Mouse (Mus musculus) heart, embryonic 14.5 days (tissue): ENCODE data around the gene Ceacam18. TPM values are rescaled to one million over a fixed set of nuclear protein-coding genes. Genes with fewer than 3 reads are reported as not detected.

Source experiments
- ATAC-seq: fragments of 200-750 bp; cut with Nextera tagmentation; 2 replicates; pipeline ENCODE4 v1.8.0; 2017; ENCODE audit warnings: low read depth, moderate TSS enrichment; ENCODE audit not compliant: insufficient number of reproducible peaks, insufficient read depth, low FRiP score
- H3K27ac ChIP-seq, 2 experiments: fragments of 200-500 bp in 1 of 2; fragments of 300-500 bp in 1 of 2; sonication (generic) in 1 of 2; replicated peaks in 1 of 2; 2 replicates each; pipeline ENCODE4 v1.5.1; 2012 to 2014; ENCODE audit warnings: low read depth in 2 of 2, low read length in 2 of 2, control low read depth in 1 of 2, mild to moderate bottlenecking in 1 of 2, mixed read lengths in 1 of 2; ENCODE audit not compliant: control insufficient read depth in 1 of 2, insufficient read depth in 1 of 2
- H3K27me3 ChIP-seq: fragments of 300-500 bp; sonication (generic); 2 replicates; pipeline ENCODE4 v1.6.1; 2014; ENCODE audit warnings: mild to moderate bottlenecking, low read length, control low read depth; ENCODE audit not compliant: control insufficient read depth, insufficient read depth
- H3K36me3 ChIP-seq: fragments of 300-500 bp; sonication (generic); 2 replicates; pipeline ENCODE4 v1.6.1; 2014; ENCODE audit warnings: mild to moderate bottlenecking, control low read depth, low read length, mixed read lengths; ENCODE audit not compliant: control insufficient read depth, insufficient read depth
- H3K4me1 ChIP-seq, 2 experiments: fragments of 200-500 bp in 1 of 2; fragments of 300-500 bp in 1 of 2; sonication (generic) in 1 of 2; 2 replicates each; pipeline ENCODE4 v1.6.1; 2012 to 2014; ENCODE audit warnings: low read length in 2 of 2, control low read depth in 1 of 2, mixed read lengths in 1 of 2; ENCODE audit not compliant: control insufficient read depth in 2 of 2, insufficient read depth in 2 of 2
- H3K4me2 ChIP-seq: fragments of 300-500 bp; sonication (generic); 2 replicates; pipeline ENCODE4 v1.6.1; 2014; ENCODE audit warnings: mild to moderate bottlenecking, low read length
- H3K4me3 ChIP-seq, 2 experiments: fragments of 200-500 bp in 1 of 2; fragments of 300-500 bp in 1 of 2; sonication (generic) in 1 of 2; 2 replicates each; pipeline ENCODE4 v1.5.1; 2012 to 2014; ENCODE audit warnings: low read length in 2 of 2, mild to moderate bottlenecking in 2 of 2, control low read depth in 1 of 2, low read depth in 1 of 2, moderate library complexity in 1 of 2; ENCODE audit not compliant: control insufficient read depth in 1 of 2, insufficient read depth in 1 of 2
- H3K9ac ChIP-seq: fragments of 300-500 bp; sonication (generic); 2 replicates; pipeline ENCODE4 v1.6.1; 2014; ENCODE audit warnings: mild to moderate bottlenecking, low read length
- H3K9me3 ChIP-seq: fragments of 300-500 bp; sonication (generic); 2 replicates; pipeline ENCODE4 v1.6.1; 2016; ENCODE audit warnings: low read length, control low read depth; ENCODE audit not compliant: control insufficient read depth
- WGBS: fragments of 180-500 bp; shearing (Covaris S2); extraction: QIAGEN DNeasy Blood & Tissue Kit; methylation state at CpG from one replicate; pipeline ENCODE4 v1.1.7; 2014; 5-methylcytosine and 5-hydroxymethylcytosine counted together
- polyA plus RNA-seq: library from polyadenylated mRNA; unstranded; fragments of >200 nt; fragmentation: Nextera tagmentation; extraction: Ambion mirVana; gene quantifications from 2 replicates; pipeline ENCODE4 v1.2.1, GENCODE M21; 2014

Gene Ceacam18
- polyA plus RNA-seq, 1 experiment from 2014 or later = not detected

DNA sequence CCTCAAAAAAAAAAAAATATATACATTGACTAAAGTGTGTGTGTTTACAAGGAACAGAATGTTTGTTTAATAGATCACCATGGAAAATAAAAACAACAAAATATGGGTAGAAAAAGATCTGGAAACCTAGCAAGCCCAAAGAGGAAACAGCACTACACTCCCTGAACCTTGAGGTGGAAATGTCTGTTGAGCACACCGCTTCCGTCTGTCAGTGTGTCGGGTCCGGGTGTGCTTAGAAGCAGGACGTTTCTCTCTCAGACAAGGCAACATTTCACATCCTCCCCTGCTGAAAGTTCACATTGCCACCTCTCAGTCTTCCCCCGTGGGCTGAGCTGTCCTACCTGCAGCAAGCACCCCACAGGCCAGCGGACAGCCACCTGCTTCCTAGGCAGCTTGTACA lies 11.6 kb upstream of the Ceacam18 start:
- H3K4me3 ChIP-seq = no peak overlapping the region
- no peak overlapping the region for H3K9ac ChIP-seq
- ATAC-seq = no peak
- no peaks in the 10 kb centered on the region for H3K36me3 ChIP-seq
- no peaks in the 10 kb centered on the region for H3K9me3 ChIP-seq
- H3K4me2 ChIP-seq = no peak overlapping the region
- H3K27ac ChIP-seq = no peak overlapping the region
- no peaks in the 10 kb centered on the region for H3K4me1 ChIP-seq
- H3K27me3 ChIP-seq = no peaks in the 10 kb centered on the region
- WGBS = 63% methylated on average over 7 of the region's 7 CpGs

- no peaks in the 10 kb centered on the region for H3K36me3 ChIP-seq
- H3K4me2 ChIP-seq = no peak overlapping the region
- H3K4me1 ChIP-seq = no peaks in the 10 kb centered on the region
- H3K27ac ChIP-seq = no peak overlapping the region
- ATAC-seq = no peak
- no peak overlapping the region for H3K9ac ChIP-seq
- H3K27me3 ChIP-seq = no peaks in the 10 kb centered on the region
- H3K9me3 ChIP-seq = no peaks in the 10 kb centered on the region
- WGBS = 16% methylated on average over 10 of the region's 10 CpGs
- no peak overlapping the region for H3K4me3 ChIP-seq
These were observed 10.7 kb upstream of the Ceacam18 start for GRCm38 (mm10) chr7:43623819-43624218.

DNA sequence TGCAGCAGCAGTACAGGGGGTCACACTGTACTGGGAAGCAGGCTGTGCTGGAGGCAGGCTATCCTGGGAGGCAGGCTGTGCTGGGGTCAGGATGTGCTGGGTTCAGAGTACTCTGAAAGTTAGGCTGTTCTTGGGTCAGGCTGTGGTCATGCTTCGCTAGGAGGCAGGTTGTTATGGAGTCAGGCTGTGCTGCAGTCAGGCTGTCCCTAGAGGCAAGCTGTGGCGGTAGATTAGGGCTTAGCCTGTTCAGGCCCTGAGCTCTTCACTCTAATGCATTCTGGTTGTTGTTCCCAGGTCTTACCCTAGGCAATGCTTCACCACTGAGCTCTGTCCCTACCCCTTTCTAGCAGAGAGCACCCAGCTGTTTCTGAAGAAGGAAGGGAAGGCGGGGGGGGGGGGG lies 9.4 kb upstream of the Ceacam18 start:
- Histone ChIP-seq H3K27me3 (no peaks in the 10 kb centered on the region), H3K4me2 (no peak overlapping the region)
- 55% methylated on average over 3 of the region's 3 CpGs for whole genome bisulfite sequencing

DNA sequence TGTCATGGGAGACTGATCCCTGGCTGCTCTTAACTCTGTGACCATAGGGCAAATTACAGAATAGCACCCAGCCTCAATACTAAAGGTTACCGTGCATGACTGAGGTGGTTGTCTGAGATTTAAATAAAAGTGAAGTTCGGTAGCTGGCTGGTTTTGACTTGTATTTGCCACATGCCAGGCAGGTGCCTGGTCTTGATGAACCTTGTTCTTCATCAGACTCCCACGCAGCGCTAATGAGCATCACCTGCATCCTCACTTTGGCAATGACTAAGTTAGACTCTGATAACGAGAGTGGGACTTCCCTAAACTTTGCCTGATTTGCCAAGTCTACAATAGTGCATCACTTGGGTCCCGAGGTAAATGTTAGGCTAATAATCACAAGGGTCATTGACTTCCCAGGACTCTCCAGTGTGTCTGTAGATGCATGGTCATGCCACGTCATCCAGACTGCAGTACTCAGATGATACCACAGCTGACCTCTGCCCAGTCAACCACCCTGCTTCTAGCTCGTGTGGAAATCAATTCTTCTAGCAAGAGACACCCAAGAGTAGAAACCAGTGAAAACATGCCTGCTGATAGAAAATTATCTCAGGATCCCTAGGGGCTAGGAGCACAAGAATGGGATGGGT lies 8.6 kb upstream of the Ceacam18 start:
- 80% methylated on average over 8 of the region's 8 CpGs for WGBS
- ATAC-seq = no peak
- no peak overlapping the region for H3K9ac ChIP-seq

More for the DNA sequence above, 9.4 kb upstream of the Ceacam18 start:
- ATAC-seq = no peak
- Histone ChIP-seq H3K36me3 (no peaks in the 10 kb centered on the region), H3K9ac (no peak overlapping the region), H3K4me3 (no peak overlapping the region), H3K9me3 (no peaks in the 10 kb centered on the region), H3K4me1 (no peaks in the 10 kb centered on the region), H3K27ac (no peak overlapping the region)

GRCm38 (mm10) chr7:43633940-43634339 lies 567 bp upstream of the Ceacam18 start:
- Histone ChIP-seq H3K27me3 (no peaks in the 10 kb centered on the region), H3K4me3 (no peak overlapping the region), H3K9ac (no peak overlapping the region), H3K9me3 (no peaks in the 10 kb centered on the region), H3K27ac (no peak overlapping the region), H3K4me1 (no peaks in the 10 kb centered on the region), H3K4me2 (no peak overlapping the region), H3K36me3 (no peaks in the 10 kb centered on the region)
- no peak for ATAC-seq
- 75% methylated on average over 4 of the region's 4 CpGs for WGBS

More for the DNA sequence above, 8.6 kb upstream of the Ceacam18 start:
- H3K27ac ChIP-seq = no peak overlapping the region
- H3K4me3 ChIP-seq = no peak overlapping the region
- H3K4me1 ChIP-seq = no peaks in the 10 kb centered on the region
- H3K36me3 ChIP-seq = no peaks in the 10 kb centered on the region
- no peak overlapping the region for H3K4me2 ChIP-seq
- H3K27me3 ChIP-seq = no peaks in the 10 kb centered on the region
- H3K9me3 ChIP-seq = no peaks in the 10 kb centered on the region

DNA sequence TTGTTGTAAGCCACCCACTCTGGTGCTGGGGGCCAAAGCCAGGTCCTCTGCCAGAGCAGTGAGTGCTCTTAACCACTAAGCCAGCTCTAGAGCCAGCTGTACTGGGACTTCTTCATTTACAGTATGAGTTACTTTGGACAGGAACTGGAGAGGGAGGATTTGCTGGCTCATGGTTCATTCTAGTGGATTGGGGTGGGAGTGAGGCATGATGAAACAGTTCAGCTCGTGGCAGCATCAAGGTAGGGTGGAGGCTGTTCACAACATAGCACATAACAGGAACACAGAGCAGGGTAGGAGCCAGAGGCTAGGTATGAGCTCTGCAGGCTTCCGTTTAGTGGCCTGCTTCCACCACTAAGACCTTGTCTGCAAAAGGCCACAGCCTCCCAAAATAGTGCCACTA lies 1.7 kb downstream of the Ceacam18 start:
- H3K27ac ChIP-seq = no peak overlapping the region
- H3K4me2 ChIP-seq = no peak overlapping the region
- no peak overlapping the region for H3K9ac ChIP-seq
- H3K27me3 ChIP-seq = no peaks in the 10 kb centered on the region
- H3K4me1 ChIP-seq = no peaks in the 10 kb centered on the region
- H3K4me3 ChIP-seq = no peak overlapping the region
- H3K36me3 ChIP-seq = no peaks in the 10 kb centered on the region
- no peak for ATAC-seq
- H3K9me3 ChIP-seq = no peaks in the 10 kb centered on the region
- WGBS = 55% methylated on average over 2 of the region's 2 CpGs

GRCm38 (mm10) chr7:43637118-43637517 lies 2.6 kb downstream of the Ceacam18 start:
- H3K9me3 ChIP-seq = no peaks in the 10 kb centered on the region
- H3K4me1 ChIP-seq = no peaks in the 10 kb centered on the region
- no peak for ATAC-seq
- no peak overlapping the region for H3K4me3 ChIP-seq
- no peak overlapping the region for H3K9ac ChIP-seq
- no peak overlapping the region for H3K27ac ChIP-seq
- no peaks in the 10 kb centered on the region for H3K27me3 ChIP-seq
- H3K36me3 ChIP-seq = no peaks in the 10 kb centered on the region
- no peak overlapping the region for H3K4me2 ChIP-seq
- 75% methylated on average over 1 of the region's 1 CpGs for WGBS

DNA sequence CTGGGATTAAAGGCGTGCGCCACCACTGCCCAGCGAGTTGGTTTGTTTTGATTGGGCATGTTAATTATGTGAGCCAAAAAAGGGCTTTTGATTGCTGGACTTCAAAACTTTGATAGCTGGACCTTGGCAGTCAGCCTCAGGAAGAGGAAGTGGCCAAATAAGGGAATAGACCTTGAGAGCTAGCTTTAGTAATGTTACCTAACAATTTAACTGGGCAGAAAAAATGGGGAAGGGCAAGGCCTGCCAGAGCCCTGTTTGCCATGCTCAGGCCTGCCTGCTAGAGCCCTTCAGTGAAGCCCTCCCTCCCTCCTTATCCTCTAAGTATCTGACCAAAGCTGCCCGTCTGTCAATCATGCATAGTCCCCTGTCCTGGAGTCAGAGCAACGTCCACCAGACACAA lies 8.1 kb downstream of the Ceacam18 start:
- no peaks in the 10 kb centered on the region for H3K27me3 ChIP-seq
- WGBS = 59% methylated on average over 5 of the region's 5 CpGs
- no peak for ATAC-seq
- no peaks in the 10 kb centered on the region for H3K4me1 ChIP-seq
- H3K4me3 ChIP-seq = no peak overlapping the region
- no peak overlapping the region for H3K4me2 ChIP-seq
- no peak overlapping the region for H3K9ac ChIP-seq
- no peaks in the 10 kb centered on the region for H3K9me3 ChIP-seq
- no peak overlapping the region for H3K27ac ChIP-seq
- no peaks in the 10 kb centered on the region for H3K36me3 ChIP-seq
